In genomic region chr17:6601204-6601911, GRCm38 (mm10) we compare ENCODE assay signal across 7 mouse cellular contexts. TPM values are rescaled to one million over a fixed set of nuclear protein-coding genes. Genes with fewer than 3 reads are reported as not detected.
DNase-seq lines count a peak whose midpoint lies in the region; ATAC-seq and TF ChIP-seq lines count a peak whose summit lies in the region.
"Not testable (repeated sequence)": the region's sequence is repeated elsewhere in the genome, so short reads cannot be mapped to it uniquely, and the experiment has no call there.

Gene Dynlt1c (plus strand): TSS chr17:6601671.

- H3K4me3 ChIP-seq in intestine, postnatal 0 days (ENCODE audit: low read depth, low read length), result peak within 1 kb of the TSS; percentile 28
- H3K4me3 ChIP-seq in limb, embryonic 11.5 days (ENCODE audit: low read depth, low read length), result not testable (repeated sequence)
- H3K4me3 ChIP-seq in midbrain, embryonic 13.5 days (replicated peaks), result peak within 1 kb of the TSS; percentile 33

- WGBS in intestine, postnatal 0 days, result under 1% methylated on average over 22 of the region's 40 CpGs
- 12% methylated on average over 24 of the region's 40 CpGs for WGBS in limb, embryonic 11.5 days
- 16% methylated on average over 30 of the region's 40 CpGs for WGBS in midbrain, embryonic 13.5 days

- peak within 1 kb of the TSS; percentile 54; the same call in 1 of the 2 replicates for H3K27ac ChIP-seq in intestine, postnatal 0 days (ENCODE audit: low read depth, low read length)
- not testable (repeated sequence) for H3K27ac ChIP-seq in limb, embryonic 11.5 days (replicated peaks; ENCODE audit: low read depth, low read length)
- H3K27ac ChIP-seq in midbrain, embryonic 13.5 days, result peak within 1 kb of the TSS; percentile 53; the same call in 1 of the 2 replicates

- not testable (repeated sequence) for H3K9ac ChIP-seq in intestine, postnatal 0 days (ENCODE audit: low read depth, low read length); limb, embryonic 11.5 days (ENCODE audit: low read length); midbrain, embryonic 13.5 days (replicated peaks)

- DNase-seq in adrenal gland, adult 8-10 months, result peak; percentile 82
- DNase-seq in embryo, embryonic 9.5 days (ENCODE audit: extremely low spot score), result peak; percentile 83
- peak; percentile 80 for DNase-seq in limb, embryonic 11.5 days (ENCODE audit: low spot score)
- peak; percentile 72 to 75 for DNase-seq in spleen, adult 18-20 months

- ATAC-seq in granulocyte monocyte progenitor cell, adult 5-6 weeks (replicated peaks; ENCODE audit: poor library complexity, severe bottlenecking), result peak; percentile 98
- ATAC-seq in intestine, postnatal 0 days, result peak; percentile 93
- ATAC-seq in limb, embryonic 11.5 days (ENCODE audit: insufficient number of reproducible peaks, low FRiP score, low TSS enrichment, low read depth), result peak; percentile 93
- ATAC-seq in midbrain, embryonic 13.5 days, result peak; percentile 96

- peak within 1 kb of the TSS; percentile 54 for H3K4me2 ChIP-seq in intestine, postnatal 0 days (replicated peaks; ENCODE audit: low read depth)
- H3K4me2 ChIP-seq in limb, embryonic 11.5 days (ENCODE audit: low read depth, severe bottlenecking), result not testable (repeated sequence)
- H3K4me2 ChIP-seq in midbrain, embryonic 13.5 days (replicated peaks), result peak within 1 kb of the TSS; percentile 46

- not testable (repeated sequence) for H3K27me3 ChIP-seq in intestine, postnatal 0 days (replicated peaks; ENCODE audit: control insufficient read depth, insufficient read depth, low read length); limb, embryonic 11.5 days (ENCODE audit: control insufficient read depth, insufficient read depth, low read length); midbrain, embryonic 13.5 days

- not testable (repeated sequence) for H3K36me3 ChIP-seq in intestine, postnatal 0 days (ENCODE audit: control insufficient read depth, insufficient read depth); limb, embryonic 11.5 days (ENCODE audit: control insufficient read depth, insufficient read depth, low read length); midbrain, embryonic 13.5 days

- not testable (repeated sequence) for H3K9me3 ChIP-seq in intestine, postnatal 0 days (ENCODE audit: control insufficient read depth); limb, embryonic 11.5 days (ENCODE audit: control insufficient read depth, low read length); midbrain, embryonic 13.5 days

- not testable (repeated sequence) for H3K4me1 ChIP-seq in intestine, postnatal 0 days (replicated peaks; ENCODE audit: control insufficient read depth, insufficient read depth, low read length); limb, embryonic 11.5 days (ENCODE audit: control insufficient read depth, insufficient read depth, low read length); midbrain, embryonic 13.5 days (replicated peaks)

- TF ChIP-seq CTCF in intestine, postnatal 0 days (IDR thresholded peaks at IDR 0.05; ENCODE audit: low read depth), result not testable (repeated sequence)

RNA-seq across cellular contexts. Expression of gene Dynlt1c, which starts in this region (rescaled TPM):
- 10 to 100 TPM in 3 of 4 experiments, 1 to 10 TPM in 1; 5.6 to 23.8 (median 12.6) TPM for total RNA-seq in adrenal gland, adult 8-10 months (2022)
- total RNA-seq in granulocyte monocyte progenitor cell, adult 5-6 weeks (2014; fragmentation: Nextera tagmentation), result 1.2 and 13.1 TPM in 2 replicates
- total RNA-seq in granulocyte monocyte progenitor cell, adult 5-6 weeks (2017), result 3.2 and 5.4 TPM in 2 replicates
- polyA plus RNA-seq in intestine, postnatal 0 days (2015; fragmentation: Nextera tagmentation; extraction: Ambion mirVana), result 8.9 and 13.1 TPM in 2 replicates
- polyA plus RNA-seq in limb, embryonic 11.5 days (2014; fragmentation: Nextera tagmentation; extraction: Ambion mirVana), result 31.4 and 32.4 TPM in 2 replicates
- polyA plus RNA-seq in midbrain, embryonic 13.5 days (2015; fragmentation: Nextera tagmentation; extraction: Ambion mirVana), result 84.2 and 93.2 TPM in 2 replicates
